Mouse (Mus musculus) adrenal gland, adult (tissue): ENCODE results near the gene Ints2.

Experiments
- DNase-seq, 2 experiments: peaks; one replicate each; pipeline ENCODE4 v3.0.0; 2022 to 2023; ENCODE audit warnings: low spot score in 1 of 2; ENCODE audit not compliant: inconsistent age in 2 of 2

The Ints2 gene

DNA sequence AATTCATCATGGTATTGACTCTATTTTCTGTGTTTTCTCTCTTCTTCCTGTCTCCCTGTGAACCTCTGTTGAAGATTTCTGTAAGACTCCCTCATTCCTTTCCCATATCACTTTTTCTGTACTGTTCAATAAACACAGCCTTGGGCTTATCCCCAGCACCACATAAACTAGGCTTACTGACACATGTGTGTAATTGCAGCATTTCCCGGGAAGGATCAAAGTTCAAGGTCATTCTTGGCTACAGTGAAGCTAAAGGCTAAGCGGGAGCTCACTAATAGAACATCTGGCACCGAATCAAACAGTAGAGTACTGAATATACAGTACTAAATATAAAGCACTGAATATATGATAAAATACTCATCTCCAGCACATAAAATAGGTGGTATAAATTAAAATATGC lies 81.5 kb downstream of the Ints2 start:
- DNase-seq: peak in 1 of 2 experiments; percentile 66

DNA sequence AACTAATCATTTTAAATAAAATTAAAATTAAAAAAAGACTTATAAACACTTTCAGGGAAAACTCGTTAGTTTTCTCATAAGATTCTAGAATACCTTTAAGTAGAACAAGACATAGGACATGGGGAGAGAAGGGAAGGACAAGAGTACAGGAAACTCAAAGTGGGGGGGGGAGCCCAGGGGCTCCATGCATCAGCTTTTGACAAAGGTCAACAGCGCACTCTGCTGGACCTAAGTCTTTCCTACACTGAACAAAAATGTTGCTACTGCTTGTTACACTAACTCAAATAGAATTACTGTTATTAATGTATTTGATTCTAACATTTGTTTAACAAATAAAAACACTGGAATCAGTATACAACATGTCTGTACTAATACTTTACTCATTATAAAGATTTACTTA lies 83.2 kb downstream of the Ints2 start:
- peak; percentile 42 to 82 for DNase-seq

DNA sequence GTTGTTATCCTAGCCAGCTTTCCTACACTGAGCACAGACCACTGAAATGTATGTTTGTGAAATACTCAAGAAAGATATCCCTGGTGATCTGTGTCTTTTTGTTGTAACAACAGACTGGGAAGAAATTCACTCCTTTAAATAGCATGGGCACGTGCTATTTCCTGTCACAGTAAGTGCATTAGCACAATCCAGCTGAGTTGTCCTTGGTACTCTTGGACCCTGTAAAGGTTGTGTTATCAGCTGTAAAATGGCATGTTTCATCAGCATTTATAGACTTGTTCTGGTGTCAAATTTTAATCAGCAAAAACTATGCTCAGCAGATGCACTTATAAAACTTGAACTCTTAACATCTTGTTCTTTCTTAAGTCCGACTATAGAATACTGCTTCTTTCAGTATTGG lies 86.6 kb downstream of the Ints2 start:
- DNase-seq: no peak
